In genomic region chr4:151408811-151409210, GRCm38 (mm10) we compare ENCODE assay signal across 15 mouse cellular contexts.
DNase-seq lines count a peak whose midpoint lies in the region; ATAC-seq and TF ChIP-seq lines count a peak whose summit lies in the region.
"Had no signal": no experiment of that assay in that cellular context is flagged by ENCODE, and none has a peak within 500 bp of the region (broad histone marks: within the 10 kb centered on the region; RNA-seq: fewer than 3 reads in every experiment).

No protein-coding gene starts in this region.

- 0 out of 2 replicates have a peak, but pooled peaks have one; percentile 36 for ATAC-seq in forebrain, embryonic 16.5 days
- ATAC-seq: lung, postnatal 0 days had no signal

- no peak overlapping the region for H3K9ac ChIP-seq in forebrain, embryonic 16.5 days (replicated peaks; ENCODE audit: low read depth, low read length)
- H3K9ac ChIP-seq in ES-E14 (ENCODE audit: insufficient read depth, low read depth, low read length, poor library complexity, severe bottlenecking), result no peak overlapping the region
- H3K9ac ChIP-seq: midbrain, embryonic 12.5 days had no signal

- H3K4me1 ChIP-seq in forebrain, embryonic 16.5 days (replicated peaks; ENCODE audit: control insufficient read depth, insufficient read depth, low read length), result peaks cover 9% of the 10 kb centered on the region
- H3K4me1 ChIP-seq in forebrain, embryonic 10.5 days, result peaks cover 41% of the 10 kb centered on the region
- peaks cover 1 to 5% of the 10 kb centered on the region in 2 experiments; a peak in 1 of 4 replicates for H3K4me1 ChIP-seq in ES-E14 (ENCODE audit: control insufficient read depth in 2 of 2, insufficient read depth in 2 of 2, low read length in 2 of 2, poor library complexity in 1 of 2)

- peaks cover 13% of the 10 kb centered on the region for H3K27me3 ChIP-seq in forebrain, embryonic 16.5 days (replicated peaks; ENCODE audit: control insufficient read depth, insufficient read depth, low read length)
- H3K27me3 ChIP-seq in forebrain, embryonic 10.5 days (ENCODE audit: poor library complexity, severe bottlenecking), result peaks cover 16% of the 10 kb centered on the region

- H3K4me3 ChIP-seq in forebrain, embryonic 16.5 days (replicated peaks; ENCODE audit: low read length), result no peak overlapping the region
- H3K4me3 ChIP-seq in forebrain, embryonic 10.5 days, result no peak overlapping the region
- H3K4me3 ChIP-seq in layer of hippocampus, adult 2 months, result no peak overlapping the region
- no peak overlapping the region for H3K4me3 ChIP-seq in ES-E14 (ENCODE audit: insufficient read depth in 1 of 2, low read depth in 1 of 2, low read length in 2 of 2, poor library complexity in 1 of 2, severe bottlenecking in 1 of 2)
- H3K4me3 ChIP-seq: midbrain, embryonic 12.5 days had no signal

- H3K4me2 ChIP-seq in forebrain, embryonic 16.5 days (ENCODE audit: low read length), result no peak overlapping the region
- H3K4me2 ChIP-seq: liver, embryonic 11.5 days; midbrain, embryonic 12.5 days had no signal

- no peak overlapping the region for H3K27ac ChIP-seq in forebrain, embryonic 16.5 days (ENCODE audit: low read length)
- no peak overlapping the region for H3K27ac ChIP-seq in forebrain, embryonic 10.5 days
- H3K27ac ChIP-seq in layer of hippocampus, adult 2 months, result no peak overlapping the region
- no peak overlapping the region for H3K27ac ChIP-seq in ES-E14 (ENCODE audit: insufficient read depth, low read depth, low read length, poor library complexity, severe bottlenecking)
- H3K27ac ChIP-seq: midbrain, embryonic 12.5 days had no signal

- no peaks in the 10 kb centered on the region for H3K36me3 ChIP-seq in forebrain, embryonic 16.5 days (ENCODE audit: control insufficient read depth, insufficient read depth)
- H3K36me3 ChIP-seq in forebrain, embryonic 10.5 days (replicated peaks), result no peaks in the 10 kb centered on the region
- no peaks in the 10 kb centered on the region for H3K36me3 ChIP-seq in ES-E14 (ENCODE audit: control insufficient read depth, insufficient read depth, low read length, poor library complexity, severe bottlenecking)
- H3K36me3 ChIP-seq: midbrain, embryonic 12.5 days had no signal

- DNase-seq in forebrain, embryonic 10.5 days (ENCODE audit: extremely low spot score, low spot score), result no peak
- DNase-seq in layer of hippocampus, adult 9-11 months, result peak; percentile 7
- no peak for DNase-seq in layer of hippocampus, adult 2 months (ENCODE audit: low spot score in 2 of 2)
- peak; percentile 94 for DNase-seq in ES-E14 (ENCODE audit: low read depth, low spot score)
- peak; percentile 54 for DNase-seq in forelimb bud, embryonic 11.5 days (ENCODE audit: low read depth, low spot score)
- DNase-seq in frontal cortex, adult 2 months (ENCODE audit: extremely low spot score in 1 of 2, low spot score in 1 of 2), result no peak
- no peak for DNase-seq in adrenal gland, postnatal 14 days
- DNase-seq: cerebellum, adult 11-12 months; kidney, postnatal 14 days; layer of hippocampus, postnatal 36 days; thymus, postnatal 14 days had no signal

- no peaks in the 10 kb centered on the region for H3K9me3 ChIP-seq in forebrain, embryonic 16.5 days (ENCODE audit: control insufficient read depth, low read length)
- peaks cover 6% of the 10 kb centered on the region; the same call in 1 of the 2 replicates for H3K9me3 ChIP-seq in forebrain, embryonic 10.5 days
- no peaks in the 10 kb centered on the region for H3K9me3 ChIP-seq in ES-E14 (ENCODE audit: control insufficient read depth, insufficient read depth, low read depth, low read length)

- TF ChIP-seq CTCF in layer of hippocampus, adult 2 months (conservative IDR thresholded peaks at IDR 0.05), result no peak

- WGBS in forebrain, embryonic 16.5 days, result 40% methylated on average over 8 of the region's 8 CpGs
- 61% methylated on average over 8 of the region's 8 CpGs for WGBS in forebrain, embryonic 10.5 days

- in situ Hi-C loops in ES-E14 (cut with MboI; ENCODE audit: low sequenced_read_pairs in 2 of 2, unreplicated experiment in 2 of 2), result no loop called here

TF ChIP-seq in ES-E14, 5 proteins besides CTCF, POLR2A, EP300 and RAD21:
- TF ChIP-seq CHD2 (IDR thresholded peaks at IDR 0.05; ENCODE audit: low read depth, low read length), result no peak
- no peak for TF ChIP-seq HCFC1 (IDR thresholded peaks at IDR 0.05; ENCODE audit: borderline replicate concordance, insufficient read depth, low read length)
- no peak for TF ChIP-seq ZC3H11A (IDR thresholded peaks at IDR 0.05; ENCODE audit: borderline replicate concordance, low read depth, low read length)
- TF ChIP-seq MAFK (IDR thresholded peaks at IDR 0.05; ENCODE audit: insufficient read depth, low read depth, low read length), result no peak
- TF ChIP-seq ZNF384 (IDR thresholded peaks at IDR 0.05; ENCODE audit: low read depth, low read length), result no peak

Comparison
In these comparisons a context has a peak if more than half of its experiments do, and no peak if none do; other contexts are left out.
1. DNase-seq: peak in layer of hippocampus, adult 9-11 months (single experiment), ES-E14 (single experiment) and forelimb bud, embryonic 11.5 days (single experiment); none in forebrain, embryonic 10.5 days (single experiment), layer of hippocampus, adult 2 months (0 of 2), frontal cortex, adult 2 months (0 of 2) and adrenal gland, postnatal 14 days (single experiment).